Mouse (Mus musculus): ENCODE data around the gene Gramd1c. TPM values are rescaled to one million over a fixed set of nuclear protein-coding genes. Genes with fewer than 3 reads are reported as not detected.

Gene Gramd1c
- 4.0 TPM for polyA plus RNA-seq (2017; shearing (Covaris generic))

GRCm38 (mm10) chr16:44063025-44063894 lies at the start of gene Gramd1c:
Gene Gramd1c, minus strand, starts transcription at chr16:44063345.

GRCm38 (mm10) chr16:43979328-43980109 lies 83.6 kb downstream of the Gramd1c start, which contains the start of gene Zdhhc23:
Gene Zdhhc23, minus strand, starts transcription at chr16:43979791.

Other genes starting within 250 kb of the Gramd1c start
- gene Ccdc191, start 173.5 kb downstream of the Gramd1c start, polyA plus RNA-seq (2017; shearing (Covaris generic)), result 8.0 TPM
- 28.9 TPM for gene Qtrt2, start 136.5 kb downstream of the Gramd1c start, polyA plus RNA-seq (2017; shearing (Covaris generic))
- gene Zdhhc23, start 83.6 kb downstream of the Gramd1c start, polyA plus RNA-seq (2017; shearing (Covaris generic)), result 12.6 TPM
- gene Atp6v1a, start 76.4 kb upstream of the Gramd1c start, polyA plus RNA-seq (2017; shearing (Covaris generic)), result 21.7 TPM
- gene Naa50, start 76.5 kb upstream of the Gramd1c start, polyA plus RNA-seq (2017; shearing (Covaris generic)), result 76.8 TPM
- 7.2 TPM for gene Usf3, start 109.9 kb upstream of the Gramd1c start, polyA plus RNA-seq (2017; shearing (Covaris generic))

Measured in effector memory CD4-positive, alpha-beta T cell, adult 5 months (primary cell).